Mouse (Mus musculus): ENCODE results near the gene Lefty2.
A peak's percentile ranks its signal among the peaks of the same experiment; 100 is the strongest.

Lefty2 gene

DNA sequence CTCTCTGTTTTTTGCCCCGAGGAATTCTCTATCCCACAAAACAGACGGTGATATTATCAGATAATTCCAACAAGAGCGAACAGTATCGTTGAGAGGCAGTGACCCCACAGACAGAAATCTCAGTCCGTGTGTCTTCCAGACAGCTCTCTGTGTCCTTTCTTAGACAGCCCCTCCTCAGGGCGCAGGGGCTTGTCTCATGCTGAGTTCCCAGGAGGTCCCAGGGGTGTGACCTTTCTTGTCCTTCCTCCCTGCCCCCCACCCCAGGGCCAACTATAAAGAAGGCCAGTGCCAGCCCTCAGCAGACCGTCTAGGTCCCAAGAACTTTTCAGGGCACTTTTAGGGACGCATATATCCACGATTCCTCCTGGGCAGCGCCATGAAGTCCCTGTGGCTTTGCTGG lies at the start of gene Lefty2:
TSS of gene Lefty2 (plus strand) at position 301 of the 400 bp plus-strand sequence.
- DNase-seq (ENCODE audit: extremely low read depth, low read depth), result no peak

DNA sequence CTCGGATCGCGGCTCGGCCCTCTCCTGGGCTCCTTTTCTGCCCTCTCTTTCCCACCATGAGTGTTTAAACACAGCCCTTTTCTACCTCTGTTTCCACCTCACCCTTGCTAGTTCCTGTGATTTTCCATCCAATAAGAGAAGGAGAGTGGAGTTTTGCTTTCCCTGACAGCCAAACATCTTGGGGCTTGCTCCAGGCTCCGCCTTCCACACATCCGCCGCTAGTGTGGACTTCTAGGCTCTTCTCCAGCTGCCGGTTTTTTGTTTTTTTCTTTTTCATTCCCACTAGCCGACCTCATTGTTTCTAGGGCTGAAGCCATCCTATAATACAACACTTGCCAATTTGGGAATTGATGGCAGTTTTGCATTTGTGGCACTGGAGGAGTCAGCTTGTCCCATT lies 44.8 kb upstream of the Lefty2 start:
- peak; percentile 83 for DNase-seq (ENCODE audit: extremely low read depth, low read depth)

GRCm38 (mm10) chr1:180848511-180849241 lies 44.2 kb upstream of the Lefty2 start:
- DNase-seq (ENCODE audit: extremely low read depth, low read depth), result peak; percentile 80

- DNase-seq (ENCODE audit: extremely low read depth, low read depth), result no peak
Measured at GRCm38 (mm10) chr1:180849701-180850301, 43.1 kb upstream of the Lefty2 start.

DNA sequence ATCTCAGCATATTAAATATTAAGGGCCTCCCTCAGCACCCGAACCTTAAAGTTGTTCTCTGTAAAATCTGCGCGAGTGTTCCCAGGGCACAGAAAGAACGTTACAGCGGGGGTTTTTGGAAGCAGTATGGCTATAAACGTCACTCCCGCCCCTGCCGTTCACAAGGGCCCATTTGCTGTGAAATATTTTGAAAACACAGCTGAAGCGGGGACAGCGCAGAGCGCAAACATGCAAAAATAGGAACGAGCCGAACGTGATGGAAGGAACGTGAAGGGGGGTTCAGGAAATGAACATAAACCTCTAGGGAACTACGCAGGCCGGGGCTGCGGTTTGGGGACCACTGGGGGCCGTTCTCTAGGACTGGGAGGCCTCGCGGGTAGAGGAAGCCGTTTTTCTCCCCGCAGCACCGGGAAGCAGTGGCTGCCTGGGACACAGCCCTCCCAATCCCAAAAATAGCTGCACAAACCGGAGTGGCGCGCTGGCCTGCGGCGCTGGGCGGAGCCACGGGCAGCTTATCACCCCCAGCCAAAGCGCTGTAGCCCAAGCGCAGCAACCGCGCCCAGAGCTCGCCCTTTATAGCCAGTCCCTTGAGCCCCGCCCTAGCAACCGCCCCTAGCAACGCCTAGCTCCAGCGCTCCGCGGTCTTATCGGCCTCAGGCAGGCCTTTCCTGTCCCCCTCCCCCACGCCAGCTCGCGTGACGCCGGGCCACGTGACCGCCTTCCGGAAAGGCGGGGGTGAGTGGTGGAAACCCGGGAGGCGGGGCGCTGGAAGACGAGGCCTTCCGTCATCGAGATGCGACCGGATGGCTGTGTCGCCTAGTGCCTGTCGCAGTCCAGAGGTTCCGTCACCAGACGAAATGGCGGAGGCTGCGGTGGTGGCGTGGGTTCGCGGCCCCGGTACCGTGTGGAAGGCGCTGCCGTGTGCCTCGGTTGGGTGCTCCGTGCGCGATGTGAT lies 42.3 kb upstream of the Lefty2 start, which contains the start of gene Sde2:
TSS of gene Sde2 (plus strand) at position 812 of the 955 bp plus-strand sequence.
- peak; percentile 97 for DNase-seq (ENCODE audit: extremely low read depth, low read depth)

- DNase-seq (ENCODE audit: extremely low read depth, low read depth), result no peak
Measured at GRCm38 (mm10) chr1:180858763-180859162, 34.1 kb upstream of the Lefty2 start.

- DNase-seq (ENCODE audit: extremely low read depth, low read depth), result no peak
Measured at GRCm38 (mm10) chr1:180860030-180860429, 32.9 kb upstream of the Lefty2 start.

- peak; percentile 49 for DNase-seq (ENCODE audit: extremely low read depth, low read depth)
Measured at GRCm38 (mm10) chr1:180863606-180864005, 29.3 kb upstream of the Lefty2 start.

DNA sequence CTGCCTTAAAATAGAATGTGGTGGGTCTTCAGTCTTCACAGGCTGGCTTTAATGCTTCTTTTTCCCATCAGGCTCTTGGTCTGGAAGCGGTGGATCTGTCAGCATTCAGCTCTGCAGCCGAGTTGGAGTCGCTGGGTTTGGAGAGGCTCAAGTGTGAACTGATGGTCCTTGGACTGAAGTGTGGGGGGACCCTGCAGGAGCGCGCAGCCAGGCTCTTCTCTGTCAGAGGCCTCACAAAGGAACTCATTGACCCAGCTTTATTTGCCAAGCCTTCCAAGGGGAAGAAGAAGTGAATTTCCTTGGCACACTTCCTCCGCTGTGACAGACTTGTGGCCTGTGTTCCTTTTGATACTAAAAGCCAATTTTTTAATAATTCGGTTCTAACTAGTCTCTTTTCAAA lies 26.9 kb upstream of the Lefty2 start:
- DNase-seq (ENCODE audit: extremely low read depth, low read depth), result no peak

- DNase-seq (ENCODE audit: extremely low read depth, low read depth), result peak; percentile 69
Measured at GRCm38 (mm10) chr1:180870122-180870650, 22.7 kb upstream of the Lefty2 start.

DNA sequence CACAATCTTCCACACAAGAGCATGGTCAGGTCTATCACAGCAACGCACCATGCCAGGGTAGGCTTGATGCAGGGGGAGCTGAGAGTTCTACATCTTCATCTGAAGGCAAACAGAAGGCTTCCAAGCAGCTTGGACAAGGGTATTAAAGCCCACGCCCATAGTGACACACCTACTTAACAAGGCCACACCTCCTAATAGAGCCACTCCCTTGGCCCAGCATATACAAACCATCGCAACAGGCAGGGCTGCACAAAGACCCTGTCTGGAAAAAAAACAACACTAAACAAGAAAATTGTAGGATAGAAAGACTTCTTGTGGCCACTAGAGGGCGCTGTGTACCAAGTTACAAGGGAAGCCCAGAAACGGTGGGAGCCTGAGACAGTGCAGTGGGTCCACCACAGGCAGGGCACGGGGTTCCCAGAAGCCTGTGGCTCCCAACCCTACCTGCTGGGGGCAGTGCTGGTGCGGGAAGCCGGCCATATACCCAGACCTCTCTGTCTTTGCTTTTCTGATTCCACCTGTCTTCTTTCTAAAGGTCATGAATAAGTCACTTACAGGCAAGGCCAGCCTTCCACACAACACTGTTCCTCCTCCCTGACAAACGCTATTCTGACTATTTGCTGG lies 18.9 kb upstream of the Lefty2 start:
- peak; percentile 70 for DNase-seq (ENCODE audit: extremely low read depth, low read depth)

- no peak for DNase-seq (ENCODE audit: extremely low read depth, low read depth)
Measured at GRCm38 (mm10) chr1:180874615-180875014, 18.3 kb upstream of the Lefty2 start.

- DNase-seq (ENCODE audit: extremely low read depth, low read depth), result no peak
Measured at GRCm38 (mm10) chr1:180875126-180875525, 17.8 kb upstream of the Lefty2 start.

GRCm38 (mm10) chr1:180877466-180877865 lies 15.4 kb upstream of the Lefty2 start:
- DNase-seq (ENCODE audit: extremely low read depth, low read depth), result no peak

DNA sequence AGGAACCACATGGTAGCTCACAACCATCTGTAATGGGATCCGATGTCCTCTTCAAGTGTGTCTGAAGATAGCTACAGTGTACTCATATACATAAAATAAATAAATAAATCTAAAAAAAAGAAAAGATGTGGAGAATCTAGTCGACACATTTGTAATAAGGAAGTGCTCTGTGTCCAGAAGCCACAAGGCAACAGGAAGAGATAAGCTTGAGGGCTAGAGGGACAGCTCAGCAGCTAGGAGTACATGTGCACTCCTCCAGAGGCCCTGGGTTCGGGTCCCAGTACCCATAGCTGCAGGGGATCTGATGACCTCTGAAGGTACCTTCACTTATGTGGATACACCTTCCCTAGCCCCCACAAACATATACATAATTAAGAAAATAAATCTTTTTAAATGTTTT lies 11.1 kb upstream of the Lefty2 start:
- DNase-seq (ENCODE audit: extremely low read depth, low read depth), result no peak

DNA sequence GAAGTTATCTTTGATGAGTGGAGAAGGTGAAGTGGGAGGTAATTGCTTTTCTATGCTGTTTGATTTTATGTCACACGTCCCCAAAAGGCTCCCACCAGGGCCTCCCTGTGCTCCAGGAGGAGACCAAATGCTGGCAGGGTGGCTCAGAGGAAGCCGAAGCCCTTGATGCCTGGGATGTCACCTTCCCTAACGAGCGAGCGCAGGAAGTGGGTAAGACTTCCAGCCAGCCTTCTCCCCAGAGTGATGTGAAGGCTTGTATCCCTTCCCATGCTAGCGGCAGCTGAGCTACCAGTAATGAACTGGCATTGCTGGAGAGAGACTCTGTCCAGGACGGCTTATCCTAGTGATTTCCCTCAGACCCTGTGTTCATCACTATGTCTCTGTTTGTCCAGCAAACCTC lies 9.2 kb upstream of the Lefty2 start:
- no peak for DNase-seq (ENCODE audit: extremely low read depth, low read depth)

DNA sequence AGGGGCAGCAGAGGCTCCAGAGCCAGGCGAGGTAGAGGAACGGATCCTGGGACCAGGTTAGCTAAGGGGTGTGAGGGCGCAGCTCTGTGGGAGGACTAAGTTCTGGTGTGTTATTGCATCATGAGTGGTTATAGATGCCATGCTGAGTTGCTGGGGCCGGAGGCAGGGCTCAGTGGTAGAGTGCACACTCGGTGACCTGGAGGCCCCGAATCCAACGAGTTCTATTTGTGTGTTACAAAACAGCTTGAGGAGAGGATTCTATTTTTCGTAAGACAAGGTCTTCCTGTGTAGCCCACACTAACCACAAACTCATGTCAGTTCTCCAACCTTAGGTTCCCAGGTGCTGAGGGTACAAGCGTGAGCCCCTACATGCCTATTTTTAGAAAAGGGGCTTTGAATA lies 8.4 kb upstream of the Lefty2 start:
- no peak for DNase-seq (ENCODE audit: extremely low read depth, low read depth)

DNA sequence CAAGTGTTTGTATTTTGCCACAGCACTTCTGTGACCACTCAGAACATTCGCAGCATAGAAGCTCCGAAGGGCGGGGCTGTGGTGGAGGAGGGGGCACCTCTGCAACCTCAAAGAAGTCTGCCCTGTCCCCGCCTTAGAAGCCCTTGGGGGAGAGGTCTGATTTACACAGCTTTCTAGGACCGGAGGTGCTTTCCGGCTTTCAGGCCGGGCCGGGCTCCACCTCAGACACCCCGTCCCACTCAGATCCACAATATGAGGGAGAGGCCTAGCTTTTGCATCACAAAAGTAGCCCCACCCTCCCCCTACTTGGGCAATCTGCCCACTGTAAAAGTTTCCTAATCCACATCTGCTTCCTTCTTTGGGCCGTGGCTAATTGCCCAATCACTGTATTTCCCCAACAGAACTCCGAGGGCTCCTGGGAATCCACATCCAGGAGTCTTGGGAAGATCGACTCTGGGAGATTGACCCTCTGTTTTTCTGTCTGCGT lies 4.3 kb upstream of the Lefty2 start:
- no peak for DNase-seq (ENCODE audit: extremely low read depth, low read depth)

- DNase-seq (ENCODE audit: extremely low read depth, low read depth), result no peak
Measured at GRCm38 (mm10) chr1:180889172-180889571, 3.7 kb upstream of the Lefty2 start.

DNA sequence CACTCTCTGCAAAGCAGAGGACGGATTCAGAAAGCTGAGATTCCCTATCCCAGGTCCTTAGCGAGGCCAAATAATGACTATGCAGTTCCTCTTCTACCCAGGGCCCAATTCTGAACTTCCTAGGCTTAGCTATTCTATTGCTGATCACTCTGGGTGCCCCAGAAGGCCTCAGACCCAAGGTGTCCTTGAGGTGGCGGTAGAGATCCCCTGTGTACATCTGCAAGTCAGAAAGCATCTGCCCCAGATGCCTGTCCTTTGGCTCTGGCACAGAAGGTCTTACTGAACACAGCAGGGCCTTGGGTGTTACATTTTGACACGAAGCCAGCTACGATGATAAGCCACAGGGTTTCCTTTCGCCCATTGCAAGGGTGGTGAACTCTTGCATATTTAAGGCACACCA lies 3.1 kb upstream of the Lefty2 start:
- DNase-seq (ENCODE audit: extremely low read depth, low read depth), result peak; percentile 51

All from MEL-GATA-1-ER (cell line).